Mouse (Mus musculus): ENCODE data around the gene Muc1.

The Muc1 gene

GRCm38 (mm10) chr3:89271760-89272159 is 42.9 kb downstream of the Muc1 start:
- DNase-seq, result peak; percentile 36 to 37

GRCm38 (mm10) chr3:89276061-89276460 is 47.2 kb downstream of the Muc1 start:
- no peak for DNase-seq

- DNase-seq, result peak; percentile 19 to 20
Observed at GRCm38 (mm10) chr3:89277281-89278021, 48.6 kb downstream of the Muc1 start.

- peak in 1 of 2 experiments; percentile 17 for DNase-seq
Observed at GRCm38 (mm10) chr3:89278107-89278506, 49.2 kb downstream of the Muc1 start.

GRCm38 (mm10) chr3:89278643-89279042 is 49.8 kb downstream of the Muc1 start:
- DNase-seq, result no peak

GRCm38 (mm10) chr3:89279153-89279890 is 50.5 kb downstream of the Muc1 start:
- peak; percentile 86 to 88 for DNase-seq

- DNase-seq, result peak; percentile 16 to 35
Observed at GRCm38 (mm10) chr3:89280050-89280605, 51.3 kb downstream of the Muc1 start.

GRCm38 (mm10) chr3:89280606-89281511 is 52.0 kb downstream of the Muc1 start, which contains the start of gene Efna1:
Efna1 (minus strand) TSS chr3:89281142.
- peak; percentile 37 to 44 for DNase-seq

- peak; percentile 88 to 89 for DNase-seq
Observed at GRCm38 (mm10) chr3:89281579-89282290, 52.9 kb downstream of the Muc1 start.

- DNase-seq, result no peak
Observed at GRCm38 (mm10) chr3:89282291-89282643, 53.4 kb downstream of the Muc1 start.
